Comparison of ENCODE assay signal across 15 mouse cellular contexts in the genomic region with DNA sequence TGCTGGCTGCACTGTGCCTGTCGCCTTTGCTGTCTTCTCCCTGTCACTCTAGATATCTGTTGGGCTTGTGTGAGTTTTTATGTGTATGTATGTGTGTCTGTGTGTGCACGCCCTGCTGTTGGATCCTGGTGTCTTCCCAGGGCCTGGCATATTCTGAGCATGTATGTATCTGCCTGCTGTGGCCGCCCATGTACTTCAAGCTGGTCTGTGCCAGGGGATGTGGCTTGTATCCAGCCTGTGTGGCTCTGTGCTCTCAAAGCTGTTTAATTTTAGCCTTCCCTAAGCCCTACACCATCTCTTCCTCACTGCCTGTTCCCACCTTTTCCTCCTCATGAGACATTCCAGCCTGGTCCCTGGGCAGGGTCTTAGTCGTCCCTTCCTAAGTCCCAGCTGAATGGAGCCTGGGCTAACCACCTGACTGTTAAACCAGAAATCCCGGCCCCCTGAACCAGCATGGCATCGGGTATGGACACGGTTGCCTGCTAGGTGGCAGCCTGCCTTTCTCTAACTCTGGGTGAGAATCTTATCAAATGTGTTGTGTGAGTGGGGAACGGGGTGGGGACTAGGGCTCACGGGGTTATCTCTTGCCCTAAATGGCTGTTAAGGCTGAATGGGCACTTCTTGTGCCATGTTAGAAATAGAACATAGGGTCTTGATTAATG. TPM values are rescaled to one million over a fixed set of nuclear protein-coding genes. Genes with fewer than 3 reads are reported as not detected.
DNase-seq lines count a peak whose midpoint lies in the region; ATAC-seq lines count a peak whose summit lies in the region.
"Had no signal": no experiment of that assay in that cellular context is flagged by ENCODE, and none has a peak within 500 bp of the region (broad histone marks: within the 10 kb centered on the region; RNA-seq: fewer than 3 reads in every experiment).

No protein-coding gene starts in this region.

- H3K9ac ChIP-seq in heart, embryonic 13.5 days: peak overlapping the region; percentile 44
- H3K9ac ChIP-seq in kidney, embryonic 16.5 days (replicated peaks; ENCODE audit: low read length): no peak overlapping the region
- H3K9ac ChIP-seq: forebrain, embryonic 12.5 days; hindbrain, embryonic 12.5 days; limb, embryonic 13.5 days had no signal

- 32% methylated on average over 9 of the region's 9 CpGs for WGBS in heart, embryonic 13.5 days
- WGBS in kidney, embryonic 16.5 days: 68% methylated on average over 9 of the region's 9 CpGs

- H3K4me3 ChIP-seq in heart, embryonic 13.5 days: no peak overlapping the region
- no peak overlapping the region for H3K4me3 ChIP-seq in kidney, embryonic 16.5 days (ENCODE audit: low read length)
- H3K4me3 ChIP-seq: forebrain, embryonic 12.5 days; hindbrain, embryonic 12.5 days; limb, embryonic 13.5 days had no signal

- intact Hi-C loops in left cerebral cortex, postnatal 14 days (cut with DNase I): loop anchor here (5.0 kb wide), 1 partner anchor 42 kb away; no protein-coding TSS in a partner anchor

- peak overlapping the region; percentile 53 for H3K27ac ChIP-seq in heart, embryonic 13.5 days (replicated peaks)
- no peak overlapping the region for H3K27ac ChIP-seq in kidney, embryonic 16.5 days (ENCODE audit: low read length)
- H3K27ac ChIP-seq: forebrain, embryonic 12.5 days; hindbrain, embryonic 12.5 days; limb, embryonic 13.5 days; macrophage had no signal

- H3K9me3 ChIP-seq in heart, embryonic 13.5 days: no peaks in the 10 kb centered on the region
- no peaks in the 10 kb centered on the region for H3K9me3 ChIP-seq in kidney, embryonic 16.5 days (ENCODE audit: low read length)
- H3K9me3 ChIP-seq: forebrain, embryonic 12.5 days; hindbrain, embryonic 12.5 days; limb, embryonic 13.5 days had no signal

- peak; percentile 53 to 68 for DNase-seq in frontal cortex, postnatal 36 days (ENCODE audit: low spot score in 2 of 2)
- DNase-seq in frontal cortex, postnatal 25 days (ENCODE audit: low spot score in 2 of 2): no peak
- peak; percentile 64 for DNase-seq in cerebellum, adult 9-11 months
- peak; percentile 45 to 89 for DNase-seq in left cerebral cortex, postnatal 14 days (ENCODE audit: low spot score in 2 of 2)
- DNase-seq in B cell, adult 2 months: no peak
- DNase-seq in adrenal gland, postnatal 14 days: no peak
- DNase-seq: adrenal gland, postnatal 36 days; kidney, postnatal 10 days had no signal

- no peaks in the 10 kb centered on the region for H3K36me3 ChIP-seq in heart, embryonic 13.5 days
- H3K36me3 ChIP-seq in kidney, embryonic 16.5 days (ENCODE audit: insufficient read depth, low read length): no peaks in the 10 kb centered on the region
- H3K36me3 ChIP-seq: forebrain, embryonic 12.5 days; limb, embryonic 13.5 days had no signal

- no peak for ATAC-seq in heart, embryonic 13.5 days (ENCODE audit: extremely low read depth, insufficient number of reproducible peaks, low FRiP score, low TSS enrichment)
- no peak for ATAC-seq in kidney, embryonic 16.5 days (ENCODE audit: low FRiP score, low TSS enrichment)
- ATAC-seq: Patski had no signal

- H3K4me1 ChIP-seq in heart, embryonic 13.5 days: peaks cover 44% of the 10 kb centered on the region
- H3K4me1 ChIP-seq in kidney, embryonic 16.5 days (ENCODE audit: insufficient read depth, low read length): peaks cover 6% of the 10 kb centered on the region; the same call in 1 of the 2 replicates
- H3K4me1 ChIP-seq: hindbrain, embryonic 12.5 days had no signal

- H3K4me2 ChIP-seq in heart, embryonic 13.5 days: 0 out of 2 replicates have a peak overlapping the region, but pooled peaks have one; percentile 2
- no peak overlapping the region for H3K4me2 ChIP-seq in kidney, embryonic 16.5 days (replicated peaks; ENCODE audit: low read depth, low read length)
- H3K4me2 ChIP-seq: forebrain, embryonic 12.5 days; hindbrain, embryonic 12.5 days; limb, embryonic 13.5 days had no signal

- peaks cover 47% of the 10 kb centered on the region for H3K27me3 ChIP-seq in heart, embryonic 13.5 days (replicated peaks)
- no peaks in the 10 kb centered on the region for H3K27me3 ChIP-seq in kidney, embryonic 16.5 days (ENCODE audit: insufficient read depth, low read length)
- H3K27me3 ChIP-seq: hindbrain, embryonic 12.5 days had no signal

RNA-seq across cellular contexts. Expression of a gene that starts 23.3 kb away (rescaled TPM):
- polyA plus RNA-seq in heart, embryonic 13.5 days (2015; fragmentation: Nextera tagmentation; extraction: Ambion mirVana): 0.09 and 0.11 TPM in 2 replicates
- 10 to 100 TPM in 1 of 2 experiments, 1 to 10 TPM in 1; 8.8 to 12.7 TPM for total RNA-seq in left cerebral cortex, postnatal 14 days (2021)
- total RNA-seq in adrenal gland, postnatal 14 days (2021): 3.9 and 5.8 TPM in 2 replicates
- polyA plus RNA-seq in kidney, embryonic 16.5 days (2015; fragmentation: Nextera tagmentation; extraction: Ambion mirVana): 0.13 and 0.89 TPM in 2 replicates

RNA-seq across cellular contexts. Expression of a gene that starts 45.1 kb away (rescaled TPM):
- polyA plus RNA-seq in heart, embryonic 13.5 days (2015; fragmentation: Nextera tagmentation; extraction: Ambion mirVana): 0.43 and 0.61 TPM in 2 replicates
- 100 to 1,000 TPM; 279 to 314 TPM for total RNA-seq in left cerebral cortex, postnatal 14 days (2021)
- total RNA-seq in adrenal gland, postnatal 14 days (2021): 23.9 and 24.1 TPM in 2 replicates
- polyA plus RNA-seq in kidney, embryonic 16.5 days (2015; fragmentation: Nextera tagmentation; extraction: Ambion mirVana): 0.96 and 1.6 TPM in 2 replicates
- polyA plus RNA-seq: macrophage had no signal

RNA-seq across cellular contexts. Expression of a gene that starts 48.7 kb away (rescaled TPM):
- 0.10 and 0.19 TPM in 2 replicates for polyA plus RNA-seq in heart, embryonic 13.5 days (2015; fragmentation: Nextera tagmentation; extraction: Ambion mirVana)
- total RNA-seq in left cerebral cortex, postnatal 14 days (2021): 1 to 10 TPM in 1 of 2 experiments, under 1 TPM in 1; 0.89 to 1.0 TPM
- total RNA-seq in adrenal gland, postnatal 14 days (2021): 0.53 and 0.63 TPM in 2 replicates
- polyA plus RNA-seq in kidney, embryonic 16.5 days (2015; fragmentation: Nextera tagmentation; extraction: Ambion mirVana): 0.13 TPM in 1 of 2 replicates, not detected in the other
- polyA plus RNA-seq: limb, embryonic 13.5 days; macrophage had no signal

Comparison
In these comparisons a context has a peak if more than half of its experiments do, and no peak if none do; other contexts are left out.
1. DNase-seq: peak in frontal cortex, postnatal 36 days (2 of 2), cerebellum, adult 9-11 months (single experiment) and left cerebral cortex, postnatal 14 days (2 of 2); none in frontal cortex, postnatal 25 days (0 of 2), B cell, adult 2 months (0 of 2) and adrenal gland, postnatal 14 days (single experiment).
2. RNA of a gene that starts 45.1 kb away (total RNA-seq): 279 to 314 TPM in left cerebral cortex, postnatal 14 days; 23.9 to 24.1 TPM in adrenal gland, postnatal 14 days; every median in the first group is over 10 times any median in the second.